21 mouse cellular contexts compared by ENCODE assay signal in genomic region chr11:6175506-6175905, GRCm38 (mm10). TPM values are rescaled to one million over a fixed set of nuclear protein-coding genes. Genes with fewer than 3 reads are reported as not detected.
"Had no signal": no experiment of that assay in that cellular context is flagged by ENCODE, and none has a peak within 500 bp of the region (broad histone marks: within the 10 kb centered on the region; RNA-seq: fewer than 3 reads in every experiment).

No protein-coding gene starts in this region.

- H3K27me3 ChIP-seq: liver, embryonic 15.5 days; midbrain, embryonic 15.5 days; neural tube, embryonic 13.5 days; stomach, embryonic 15.5 days had no signal

- ATAC-seq: midbrain, embryonic 15.5 days had no signal

- H3K4me3 ChIP-seq: layer of hippocampus, adult 2 months; left cerebral cortex, adult 2 months; limb, embryonic 10.5 days; liver, embryonic 15.5 days; midbrain, embryonic 15.5 days; neural tube, embryonic 13.5 days; stomach, embryonic 15.5 days had no signal

- DNase-seq: kidney, postnatal 10 days; kidney, postnatal 4 days; lung, adult 2 months; lung, postnatal 36 days; retina, postnatal 1 day; right cerebral cortex, postnatal 4 days; spleen, adult 18-20 months had no signal

- H3K4me2 ChIP-seq: liver, embryonic 11.5 days; liver, embryonic 15.5 days; midbrain, embryonic 11.5 days; midbrain, embryonic 15.5 days; neural tube, embryonic 13.5 days; stomach, embryonic 15.5 days had no signal

- H3K27ac ChIP-seq: limb, embryonic 10.5 days; liver, embryonic 15.5 days; midbrain, embryonic 15.5 days; neural tube, embryonic 13.5 days; stomach, embryonic 15.5 days had no signal

- H3K9ac ChIP-seq: liver, embryonic 15.5 days; midbrain, embryonic 15.5 days; neural tube, embryonic 13.5 days; stomach, embryonic 15.5 days had no signal

- H3K36me3 ChIP-seq: liver, embryonic 15.5 days; midbrain, embryonic 15.5 days; neural tube, embryonic 13.5 days; stomach, embryonic 15.5 days had no signal

- H3K9me3 ChIP-seq: limb, embryonic 10.5 days; liver, embryonic 15.5 days; midbrain, embryonic 15.5 days; neural tube, embryonic 13.5 days; stomach, embryonic 15.5 days had no signal

RNA-seq across cellular contexts. Expression of gene A730071L15Rik, which starts 24.3 kb away (rescaled TPM):
- total RNA-seq: layer of hippocampus, postnatal 10 days; left cerebral cortex, postnatal 14 days had no signal

RNA-seq across cellular contexts. Expression of gene Npc1l1, which starts 54.4 kb away (rescaled TPM):
- total RNA-seq: megakaryocyte progenitor cell, adult 5-6 weeks; monocyte, adult 5-6 weeks had no signal
- polyA plus RNA-seq: lung, postnatal 0 days; midbrain, embryonic 11.5 days; neural tube, embryonic 13.5 days had no signal
